Mouse (Mus musculus) limb, embryonic 11.5 days (tissue): Measurements from ENCODE around the gene Zfp598. TPM values are rescaled to one million over a fixed set of nuclear protein-coding genes. Genes with fewer than 3 reads are reported as not detected.

ENCODE experiments used
- ATAC-seq: fragments of 200-750 bp; cut with Nextera tagmentation; 2 replicates; pipeline ENCODE4 v1.8.0; 2017; ENCODE audit warnings: low read depth; ENCODE audit not compliant: insufficient number of reproducible peaks, low FRiP score, low TSS enrichment
- DNase-seq: peaks from one replicate; pipeline ENCODE4 v3.0.0-alpha.2; 2015; ENCODE audit warnings: low spot score
- H3K27ac ChIP-seq: fragments of 300-500 bp; sonication (generic); replicated peaks from 2 replicates; pipeline ENCODE4 v1.5.1; 2014; ENCODE audit warnings: low read depth, mild to moderate bottlenecking, low read length
- H3K27me3 ChIP-seq: fragments of 300-500 bp; sonication (generic); 2 replicates; pipeline ENCODE4 v1.6.1; 2014; ENCODE audit warnings: mild to moderate bottlenecking, low read length, mixed read lengths; ENCODE audit not compliant: control insufficient read depth, insufficient read depth
- H3K36me3 ChIP-seq: fragments of 300-500 bp; sonication (generic); 2 replicates; pipeline ENCODE4 v1.6.1; 2014; ENCODE audit warnings: mild to moderate bottlenecking, low read length, moderate library complexity, mixed read lengths; ENCODE audit not compliant: control insufficient read depth, insufficient read depth
- H3K4me1 ChIP-seq: fragments of 300-500 bp; sonication (generic); 2 replicates; pipeline ENCODE4 v1.6.1; 2014; ENCODE audit warnings: low read length, mixed read lengths; ENCODE audit not compliant: control insufficient read depth, insufficient read depth
- H3K4me2 ChIP-seq: fragments of 300-500 bp; sonication (generic); 2 replicates; pipeline ENCODE4 v1.6.1; 2014; ENCODE audit warnings: low read depth, mild to moderate bottlenecking, moderate library complexity; ENCODE audit not compliant: severe bottlenecking
- H3K4me3 ChIP-seq: fragments of 300-500 bp; sonication (generic); 2 replicates; pipeline ENCODE4 v1.5.1; 2014; ENCODE audit warnings: low read depth, low read length
- H3K9ac ChIP-seq: fragments of 300-500 bp; sonication (generic); 2 replicates; pipeline ENCODE4 v1.6.1; 2014; ENCODE audit warnings: mild to moderate bottlenecking, low read length
- H3K9me3 ChIP-seq: fragments of 300-500 bp; sonication (generic); 2 replicates; pipeline ENCODE4 v1.6.1; 2016; ENCODE audit warnings: low read length; ENCODE audit not compliant: control insufficient read depth
- WGBS: fragments of 180-500 bp; shearing (Covaris S2); extraction: QIAGEN DNeasy Blood & Tissue Kit; methylation state at CpG from one replicate; pipeline ENCODE4 v1.1.7; 2014; 5-methylcytosine and 5-hydroxymethylcytosine counted together
- polyA plus RNA-seq: library from polyadenylated mRNA; unstranded; fragments of >200 nt; fragmentation: Nextera tagmentation; extraction: Ambion mirVana; gene quantifications from 2 replicates; pipeline ENCODE4 v1.2.1, GENCODE M21; 2014

The Zfp598 gene
- 36.3 and 42.0 TPM in 2 replicates for polyA plus RNA-seq

- Histone ChIP-seq H3K27ac (peak within 1 kb of the TSS; percentile 72), H3K36me3 (no peaks in the 10 kb centered on the region), H3K4me1 (peaks cover 23% of the 10 kb centered on the region), H3K9ac (peak within 1 kb of the TSS; percentile 96), H3K4me3 (peak within 1 kb of the TSS; percentile 97), H3K27me3 (no peaks in the 10 kb centered on the region), H3K4me2 (peak within 1 kb of the TSS; percentile 56), H3K9me3 (no peaks in the 10 kb centered on the region)
- peak; percentile 94 for DNase-seq
- peak; percentile 96 for ATAC-seq
- WGBS: under 1% methylated on average over 67 of the region's 80 CpGs
These were observed at the start of gene Zfp598 for GRCm38 (mm10) chr17:24669545-24670245. TSS of gene Zfp598 (plus strand) at chr17:24669687.

GRCm38 (mm10) chr17:24625472-24625871 lies 44.0 kb upstream of the Zfp598 start:
- Histone ChIP-seq H3K4me1 (no peaks in the 10 kb centered on the region), H3K27ac (no peak overlapping the region), H3K4me2 (no peak overlapping the region), H3K9me3 (no peaks in the 10 kb centered on the region), H3K9ac (no peak overlapping the region), H3K4me3 (no peak overlapping the region), H3K27me3 (no peaks in the 10 kb centered on the region), H3K36me3 (peaks cover 29% of the 10 kb centered on the region)
- DNase-seq (no peak), ATAC-seq (no peak)
- WGBS: 94% methylated on average over 8 of the region's 8 CpGs

GRCm38 (mm10) chr17:24628646-24629045 lies 40.8 kb upstream of the Zfp598 start:
- Histone ChIP-seq H3K27me3 (no peaks in the 10 kb centered on the region), H3K4me3 (no peak overlapping the region), H3K9me3 (no peaks in the 10 kb centered on the region), H3K9ac (no peak overlapping the region), H3K4me2 (no peak overlapping the region), H3K36me3 (peaks cover 17% of the 10 kb centered on the region; the same call in 1 of the 2 replicates), H3K27ac (no peak overlapping the region), H3K4me1 (peaks cover 9% of the 10 kb centered on the region; the same call in 1 of the 2 replicates)
- 56% methylated on average over 5 of the region's 5 CpGs for WGBS
- no peak for ATAC-seq
- peak; percentile 83 for DNase-seq

- no peak for ATAC-seq
- Histone ChIP-seq H3K4me3 (no peak overlapping the region), H3K27ac (no peak overlapping the region), H3K4me2 (no peak overlapping the region), H3K27me3 (no peaks in the 10 kb centered on the region), H3K9ac (no peak overlapping the region), H3K9me3 (no peaks in the 10 kb centered on the region), H3K4me1 (peaks cover 9% of the 10 kb centered on the region; the same call in 1 of the 2 replicates), H3K36me3 (peaks cover 17% of the 10 kb centered on the region; the same call in 1 of the 2 replicates)
- WGBS: 90% methylated on average over 14 of the region's 14 CpGs
- DNase-seq: no peak
These were observed 39.4 kb upstream of the Zfp598 start for GRCm38 (mm10) chr17:24630072-24630471.

GRCm38 (mm10) chr17:24632167-24632812 lies 37.2 kb upstream of the Zfp598 start, which contains the start of the genes Tsc2 and Nthl1:
TSS of gene Tsc2 (minus strand) at chr17:24632630.
TSS of gene Nthl1 (plus strand) at chr17:24632680.
- H3K4me1 ChIP-seq: peaks cover 9% of the 10 kb centered on the region; the same call in 1 of the 2 replicates
- peaks cover 13% of the 10 kb centered on the region; the same call in 1 of the 2 replicates for H3K36me3 ChIP-seq
- H3K27me3 ChIP-seq: no peaks in the 10 kb centered on the region
- peak; percentile 93 for DNase-seq
- peak within 1 kb of the TSS; percentile 70 for H3K9ac ChIP-seq
- H3K9me3 ChIP-seq: no peaks in the 10 kb centered on the region
- peak within 1 kb of the TSS; percentile 82 for H3K4me2 ChIP-seq
- peak; percentile 80 for ATAC-seq
- H3K4me3 ChIP-seq: peak within 1 kb of the TSS; percentile 59
- 2% methylated on average over 51 of the region's 51 CpGs for WGBS
- peak within 1 kb of the TSS; percentile 74 for H3K27ac ChIP-seq

DNA sequence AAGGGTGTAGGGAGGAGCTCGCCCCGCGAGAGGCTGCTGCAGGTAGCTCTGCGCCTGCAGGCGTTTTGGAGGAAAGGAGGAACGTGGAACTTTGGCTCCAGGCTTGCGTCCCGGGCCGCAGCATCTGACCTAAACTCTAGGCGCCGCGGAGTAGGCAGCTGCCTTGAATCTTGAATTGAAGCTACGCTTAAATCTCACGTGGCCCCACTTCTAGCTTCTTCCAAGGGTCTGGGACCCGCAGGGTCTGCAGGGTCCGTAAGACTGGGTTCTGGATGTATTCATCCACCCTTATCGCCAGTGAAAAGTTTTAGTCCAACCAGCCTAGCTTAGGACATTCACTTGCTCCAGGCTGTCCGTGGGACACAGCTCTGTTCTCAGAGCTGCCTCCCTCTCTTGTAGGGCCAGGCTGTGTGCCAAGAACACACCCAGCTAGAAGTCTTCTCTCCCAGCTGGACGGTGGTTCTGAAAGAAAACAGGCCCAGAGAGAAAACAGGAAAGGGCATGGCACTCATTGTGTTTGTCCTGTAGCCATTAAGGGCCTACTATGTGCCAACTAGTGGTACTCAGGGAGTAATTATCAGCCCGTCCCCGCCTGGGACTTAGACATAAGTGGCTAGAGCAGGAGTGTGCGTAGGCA lies 36.6 kb upstream of the Zfp598 start:
- WGBS: 14% methylated on average over 22 of the region's 22 CpGs
- DNase-seq (no peak), ATAC-seq (peak; percentile 31)
- H3K4me2 ChIP-seq: peak overlapping the region; percentile 82
- H3K4me3 ChIP-seq: peak overlapping the region; percentile 59
- peaks cover 9% of the 10 kb centered on the region; the same call in 1 of the 2 replicates for H3K4me1 ChIP-seq
- H3K27ac ChIP-seq: peak overlapping the region; percentile 74
- peak overlapping the region; percentile 70 for H3K9ac ChIP-seq
- no peaks in the 10 kb centered on the region for H3K9me3 ChIP-seq
- H3K27me3 ChIP-seq: no peaks in the 10 kb centered on the region
- peaks cover 10% of the 10 kb centered on the region; the same call in 1 of the 2 replicates for H3K36me3 ChIP-seq

GRCm38 (mm10) chr17:24633831-24634230 lies 35.7 kb upstream of the Zfp598 start:
- Histone ChIP-seq H3K9ac (no peak overlapping the region), H3K4me1 (peaks cover 13% of the 10 kb centered on the region), H3K27me3 (no peaks in the 10 kb centered on the region), H3K4me3 (no peak overlapping the region), H3K36me3 (peaks cover 10% of the 10 kb centered on the region; the same call in 1 of the 2 replicates), H3K4me2 (no peak overlapping the region), H3K9me3 (no peaks in the 10 kb centered on the region), H3K27ac (no peak overlapping the region)
- 96% methylated on average over 11 of the region's 11 CpGs for WGBS
- DNase-seq (no peak), ATAC-seq (no peak)

- WGBS: 96% methylated on average over 4 of the region's 4 CpGs
- no peak for ATAC-seq
- H3K9me3 ChIP-seq: no peaks in the 10 kb centered on the region
- H3K9ac ChIP-seq: no peak overlapping the region
- H3K27ac ChIP-seq: no peak overlapping the region
- H3K4me3 ChIP-seq: no peak overlapping the region
- H3K4me1 ChIP-seq: peaks cover 23% of the 10 kb centered on the region
- DNase-seq: no peak
- H3K4me2 ChIP-seq: no peak overlapping the region
- peaks cover 5% of the 10 kb centered on the region; the same call in 1 of the 2 replicates for H3K36me3 ChIP-seq
- no peaks in the 10 kb centered on the region for H3K27me3 ChIP-seq
These were observed 34.5 kb upstream of the Zfp598 start for GRCm38 (mm10) chr17:24635024-24635423.
